Mouse (Mus musculus) brain, embryonic 14.5 days (tissue): ENCODE measurements at regions not wholly inside any gene's neighbourhood (a gene's known extent, or its start where the extent isn't known, plus 50 kb on each side); places are given as distances from the start of the nearest gene placed in this dataset.
A peak's percentile ranks its signal among the peaks of the same experiment; 100 is the strongest.
"Not testable (repeated sequence)": the region's sequence is repeated elsewhere in the genome, so short reads cannot be mapped to it uniquely, and the experiment has no call there.

Experiments
- DNase-seq: peaks from one replicate; pipeline ENCODE4 v3.0.0-alpha.2; 2011; ENCODE audit warnings: low read depth
- CTCF ChIP-seq: fragments of 200-500 bp; IDR thresholded peaks from 2 replicates; pipeline ENCODE4 v1.5.1; 2012; ENCODE audit warnings: inconsistent platforms, mild to moderate bottlenecking, moderate library complexity, borderline replicate concordance; ENCODE audit not compliant: insufficient read depth, insufficient read length; ENCODE audit errors: extremely low read depth
- POLR2A ChIP-seq: fragments of 200-500 bp; IDR thresholded peaks from 2 replicates; pipeline ENCODE4 v1.6.1; 2012; ENCODE audit warnings: mild to moderate bottlenecking, inconsistent platforms, borderline replicate concordance; ENCODE audit not compliant: poor library complexity, insufficient read depth, insufficient read length, severe bottlenecking; ENCODE audit errors: extremely low read depth

DNA sequence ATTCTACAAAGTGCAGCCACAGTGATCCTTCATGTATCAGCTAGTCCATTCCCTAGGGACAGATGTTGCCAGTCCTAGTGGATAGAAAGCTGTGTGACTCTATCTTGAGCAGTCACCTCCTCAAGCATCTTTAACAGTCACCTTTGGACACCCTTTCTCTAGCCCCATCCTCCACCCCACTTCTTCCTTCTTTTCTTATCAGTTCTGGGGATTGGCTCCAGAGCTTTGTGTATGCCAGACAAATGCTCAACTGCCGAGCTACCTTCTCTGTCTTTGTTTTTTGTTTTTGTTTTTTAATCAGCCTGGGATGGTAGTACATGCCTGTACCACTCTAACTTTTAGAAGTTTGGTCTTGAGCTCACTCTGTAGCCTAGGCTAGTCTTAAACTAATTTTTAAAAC is 96.7 kb downstream of the Cd24a start:
- no peak for DNase-seq
- TF ChIP-seq CTCF: no peak
- no peak for TF ChIP-seq POLR2A

DNA sequence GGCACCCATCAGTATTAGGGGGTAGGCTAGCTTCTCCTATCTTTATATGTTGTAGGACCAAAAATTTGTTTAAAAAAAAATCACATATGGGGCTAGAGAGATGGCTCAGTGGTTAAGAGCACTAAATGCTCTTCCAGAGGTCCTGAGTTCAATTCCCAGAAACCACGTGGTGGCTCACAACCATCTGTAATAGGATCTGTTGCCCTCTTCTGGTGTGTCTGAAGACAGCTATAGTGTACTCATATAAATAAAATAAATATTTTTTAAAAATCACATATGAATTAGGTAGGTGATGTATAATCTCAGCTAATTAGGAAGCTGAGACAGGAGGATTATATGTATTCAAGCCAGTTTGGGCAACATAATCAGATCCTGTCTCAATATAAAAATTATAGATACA is 97.4 kb downstream of the Cd24a start:
- DNase-seq: not testable (repeated sequence)

DNA sequence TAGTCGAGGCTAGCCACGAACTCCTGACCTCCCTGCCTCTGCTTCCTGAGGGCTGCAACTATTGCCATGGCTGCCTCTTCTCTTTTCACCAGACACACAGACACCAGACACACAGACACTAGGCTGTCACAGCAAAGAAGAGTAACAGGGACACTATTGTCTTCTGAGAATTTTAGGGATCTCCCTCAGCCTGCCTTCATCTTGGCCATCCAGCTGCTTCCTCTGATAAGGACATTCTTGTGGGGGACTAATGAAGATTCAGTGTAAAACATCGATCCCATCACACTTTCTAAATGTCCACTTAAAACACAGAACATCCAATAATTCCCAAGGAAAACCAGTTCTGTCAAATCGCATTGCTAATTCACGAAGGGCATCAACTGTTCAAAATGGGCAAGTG is 98.2 kb downstream of the Cd24a start:
- TF ChIP-seq CTCF (no peak), POLR2A (no peak)
- no peak for DNase-seq

DNA sequence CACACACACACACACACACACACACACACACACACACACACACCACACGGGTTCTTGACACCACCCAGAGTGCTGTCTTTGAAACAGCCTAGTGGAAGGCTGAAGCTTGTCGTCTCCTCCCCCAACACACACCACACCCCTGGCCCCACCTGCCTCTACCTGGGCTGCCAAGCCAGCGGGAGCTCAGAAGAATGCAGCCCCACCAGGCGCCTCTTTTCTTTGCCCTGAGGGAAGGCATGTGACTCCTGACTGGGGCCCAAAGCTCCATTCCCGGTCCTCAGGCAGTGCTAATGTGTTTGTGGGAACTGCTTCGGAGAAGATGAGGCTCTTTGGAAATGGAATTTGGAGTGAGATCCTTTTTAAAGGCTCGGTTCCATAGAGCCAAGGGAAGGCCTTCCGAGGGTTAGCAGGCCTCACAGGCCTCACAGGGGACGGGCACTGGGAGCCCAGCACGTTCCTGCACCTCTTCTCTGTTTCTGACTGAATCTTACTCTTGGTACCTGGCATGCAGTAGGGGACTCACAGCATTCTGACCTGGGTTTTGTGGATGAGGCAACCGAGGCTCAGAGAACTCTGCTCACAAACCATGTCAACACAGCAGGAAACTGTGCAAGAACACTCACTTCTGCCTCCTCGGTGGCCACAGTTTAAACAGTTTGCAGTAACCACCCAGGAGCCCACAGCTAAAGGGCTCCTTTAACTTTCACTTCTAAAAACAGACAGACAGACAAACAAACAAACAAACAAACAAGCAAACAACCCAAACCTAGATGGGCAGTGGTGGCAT is 106.4 kb downstream of the Cd24a start:
- no peak for DNase-seq
- no peak for TF ChIP-seq POLR2A
- TF ChIP-seq CTCF: no peak

DNA sequence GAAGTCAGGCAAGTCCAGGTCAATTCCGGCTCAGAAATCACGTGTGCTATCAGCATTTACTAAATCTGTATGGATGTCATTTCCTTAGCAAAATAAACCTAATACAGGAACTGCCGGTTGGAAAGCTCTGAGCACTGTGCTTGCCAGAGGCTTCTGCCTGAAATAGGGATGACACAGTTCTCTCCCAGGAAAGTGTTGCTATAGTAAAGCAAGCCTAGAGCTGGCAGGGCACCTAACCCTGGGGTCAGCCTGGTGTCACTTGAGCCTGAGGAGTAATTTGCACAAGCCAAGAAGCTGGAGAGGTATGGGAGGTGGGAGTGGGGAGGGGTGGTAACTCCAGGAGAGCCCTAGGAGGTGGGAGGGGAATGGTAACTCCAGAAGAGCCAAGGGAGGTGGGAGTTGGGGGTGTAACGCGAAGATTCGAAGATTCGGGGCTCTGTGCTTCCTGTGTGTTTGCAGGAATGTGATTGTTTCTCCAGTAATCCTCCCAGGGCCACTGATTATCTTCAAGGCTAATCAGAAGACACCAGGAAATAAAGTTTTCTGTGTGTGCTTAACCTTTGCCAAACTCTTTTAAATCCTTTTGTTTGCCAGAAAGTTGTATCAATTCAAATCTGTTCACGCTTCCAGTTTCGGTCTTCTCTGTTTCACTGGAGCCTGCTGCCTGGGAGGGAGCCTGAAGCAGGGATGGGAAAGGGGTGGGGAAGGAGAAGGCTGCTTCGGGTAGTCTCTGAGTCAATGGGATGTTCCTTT is 111.3 kb downstream of the Cd24a start:
- TF ChIP-seq POLR2A (no peak), CTCF (no peak)
- no peak for DNase-seq

- DNase-seq: no peak
- TF ChIP-seq CTCF (no peak), POLR2A (no peak)
Observed at GRCm38 (mm10) chr10:43689914-43690316, 111.8 kb downstream of the Cd24a start.

DNA sequence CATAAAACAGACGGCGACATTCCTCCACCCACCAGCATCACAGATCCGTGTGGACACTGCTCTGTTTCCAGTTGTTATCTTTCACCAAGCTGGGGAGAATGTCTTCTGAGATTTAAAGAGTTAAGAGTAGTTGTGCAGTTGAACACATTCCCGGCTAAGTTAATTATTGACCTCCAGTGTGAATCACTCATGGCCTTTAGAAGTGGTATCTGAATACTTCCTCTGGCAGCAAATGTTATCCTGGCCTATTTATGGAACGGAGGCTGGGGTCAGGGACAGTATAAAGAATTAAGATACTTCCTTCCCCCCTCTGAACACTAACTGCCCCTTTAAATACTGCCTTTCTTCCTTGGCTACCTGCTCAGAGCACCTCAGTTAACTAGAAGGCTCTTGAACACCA is 115.9 kb downstream of the Cd24a start:
- no peak for DNase-seq
- TF ChIP-seq POLR2A (no peak), CTCF (no peak)

DNA sequence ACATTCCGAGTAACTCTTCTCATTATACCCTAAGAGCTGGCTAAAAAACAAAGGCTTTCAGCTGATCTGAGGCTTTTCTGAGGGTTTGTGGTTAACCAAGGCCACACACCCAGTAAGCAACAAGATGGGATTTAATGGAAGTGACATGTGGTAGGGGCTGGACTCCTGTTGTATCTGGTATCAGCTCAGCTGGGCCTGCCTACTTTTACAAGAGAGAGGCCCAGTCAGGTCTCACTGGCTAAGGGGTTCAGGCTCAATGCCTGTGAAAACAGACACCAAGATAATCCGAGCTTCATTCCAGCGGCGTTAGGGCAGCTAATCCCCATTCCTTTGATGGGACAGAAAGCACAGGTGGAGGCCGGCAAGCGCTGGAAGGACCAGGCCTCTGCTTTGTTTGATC is 116.4 kb downstream of the Cd24a start:
- DNase-seq: no peak

GRCm38 (mm10) chr10:43695470-43695869 is 117.4 kb downstream of the Cd24a start:
- no peak for TF ChIP-seq POLR2A
- no peak for TF ChIP-seq CTCF
- no peak for DNase-seq

More for the DNA sequence above, 116.4 kb downstream of the Cd24a start:
- TF ChIP-seq CTCF (no peak), POLR2A (no peak)

DNA sequence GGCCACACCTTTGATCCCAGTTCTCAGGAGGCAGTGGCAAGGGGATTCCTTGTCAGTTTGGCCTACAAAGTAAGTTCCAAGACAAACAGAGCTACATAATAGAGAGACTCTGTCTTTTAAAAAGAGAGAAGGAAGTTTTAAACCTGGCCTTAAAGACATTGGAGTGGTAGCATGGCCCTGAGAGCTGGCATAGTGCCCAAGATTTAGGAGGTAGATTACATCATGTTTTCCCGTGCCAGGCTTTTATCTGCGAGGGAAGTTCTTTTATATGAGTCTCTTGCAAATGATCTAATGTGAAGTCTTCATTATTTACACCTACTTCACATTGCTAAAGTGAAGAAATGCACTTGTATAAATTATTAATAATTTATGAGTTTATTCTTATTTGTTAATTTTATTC is 119.8 kb downstream of the Cd24a start:
- TF ChIP-seq POLR2A (no peak), CTCF (no peak)
- DNase-seq: peak; percentile 70

- TF ChIP-seq POLR2A (no peak), CTCF (no peak)
Observed at GRCm38 (mm10) chr10:43700371-43701289, 122.5 kb downstream of the Cd24a start.

GRCm38 (mm10) chr10:43702895-43703294 is 124.8 kb downstream of the Cd24a start:
- no peak for DNase-seq
- TF ChIP-seq CTCF (no peak), POLR2A (no peak)

More at GRCm38 (mm10) chr10:43700371-43701289, 122.5 kb downstream of the Cd24a start:
- no peak for DNase-seq
